Mouse (Mus musculus): Measurements from ENCODE around the gene Oxsm. TPM values are rescaled to one million over a fixed set of nuclear protein-coding genes. Genes with fewer than 3 reads are reported as not detected.

Gene Oxsm
- polyA plus RNA-seq (2012; rRNA removed): 3.1 and 4.1 TPM in 2 replicates

DNA sequence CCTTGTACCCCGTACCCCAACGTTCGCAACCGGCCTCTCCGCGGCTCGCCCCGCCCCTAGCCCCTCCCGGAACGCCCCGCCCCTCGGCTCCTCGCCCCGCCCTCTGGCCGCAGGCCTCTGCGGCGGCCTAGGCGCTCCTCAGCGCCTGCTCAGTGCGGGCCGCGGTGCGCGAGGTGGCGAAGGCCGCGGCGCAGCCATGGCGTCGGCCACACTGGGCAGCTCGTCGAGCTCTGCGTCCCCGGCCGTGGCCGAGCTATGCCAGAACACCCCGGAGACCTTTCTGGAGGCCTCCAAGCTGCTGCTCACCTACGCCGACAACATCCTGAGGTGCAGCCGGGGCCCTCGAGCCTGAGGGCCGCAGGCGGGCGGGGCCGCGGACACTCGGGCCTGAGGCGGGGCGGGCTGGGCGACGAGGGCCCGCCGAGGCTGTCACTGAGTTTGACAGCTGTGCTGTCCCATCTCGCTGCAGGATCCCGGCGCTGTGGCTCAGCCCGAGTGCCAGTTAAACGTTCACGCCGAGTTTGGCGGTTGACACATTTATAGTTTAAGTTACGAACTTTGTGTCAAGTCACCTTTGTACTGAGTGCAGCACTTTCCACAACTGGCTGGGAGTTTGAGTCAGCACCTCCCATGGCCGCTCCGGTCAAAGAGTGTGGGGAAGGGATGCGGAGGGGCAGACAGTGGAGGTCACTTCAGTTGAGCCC lies at the start of gene Oxsm, which contains the start of gene Ngly1:
Gene Oxsm, minus strand, starts transcription at position 638 of the 704 bp plus-strand sequence.
Gene Ngly1, plus strand, starts transcription at position 110 of the 704 bp plus-strand sequence.

Other genes starting within 250 kb of the Oxsm start
- gene Ngly1, start 528 bp downstream of the Oxsm start, polyA plus RNA-seq (2012; rRNA removed): 11.0 and 17.1 TPM in 2 replicates
- 124 and 129 TPM in 2 replicates for gene Top2b, start 115.4 kb upstream of the Oxsm start, polyA plus RNA-seq (2012; rRNA removed)

Measured in central nervous system, embryonic 11.5 days (tissue).